12 mouse cellular contexts compared by ENCODE assay signal in the genomic region with DNA sequence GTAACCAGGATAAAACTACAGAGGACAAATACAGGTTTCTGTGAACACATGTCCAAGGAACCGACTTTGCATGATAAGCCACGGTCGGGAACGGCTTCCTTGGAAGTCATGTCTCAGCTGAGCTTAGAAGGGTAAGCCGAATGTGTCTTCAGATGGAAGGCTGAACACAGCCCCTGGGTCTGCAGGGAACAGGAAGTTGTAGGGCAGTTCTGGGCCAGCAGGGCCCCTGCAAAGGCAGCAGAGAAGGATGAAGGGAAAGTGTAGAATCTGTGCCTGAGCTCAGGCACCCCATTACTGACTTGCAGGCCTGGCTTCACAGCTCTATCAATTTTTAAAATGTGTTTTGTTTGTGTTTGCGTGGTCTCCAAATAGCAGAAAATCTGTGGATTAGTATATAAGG. TPM values are rescaled to one million over a fixed set of nuclear protein-coding genes. Genes with fewer than 3 reads are reported as not detected.
DNase-seq lines count a peak whose midpoint lies in the region; ATAC-seq lines count a peak whose summit lies in the region.
"Had no signal": no experiment of that assay in that cellular context is flagged by ENCODE, and none has a peak within 500 bp of the region (broad histone marks: within the 10 kb centered on the region; RNA-seq: fewer than 3 reads in every experiment).

No protein-coding gene starts in this region.

- H3K9me3 ChIP-seq in heart, embryonic 13.5 days: no peaks in the 10 kb centered on the region
- no peaks in the 10 kb centered on the region for H3K9me3 ChIP-seq in neural tube, embryonic 13.5 days
- H3K9me3 ChIP-seq in limb, embryonic 12.5 days: no peaks in the 10 kb centered on the region

- no peak overlapping the region for H3K9ac ChIP-seq in heart, embryonic 13.5 days
- no peak overlapping the region for H3K9ac ChIP-seq in neural tube, embryonic 13.5 days
- no peak overlapping the region for H3K9ac ChIP-seq in limb, embryonic 12.5 days (replicated peaks)

- H3K36me3 ChIP-seq in heart, embryonic 13.5 days: no peaks in the 10 kb centered on the region
- no peaks in the 10 kb centered on the region for H3K36me3 ChIP-seq in neural tube, embryonic 13.5 days
- no peaks in the 10 kb centered on the region for H3K36me3 ChIP-seq in limb, embryonic 12.5 days

- DNase-seq in heart, adult 9 months (ENCODE audit: low spot score in 2 of 2): no peak
- DNase-seq in neural tube, embryonic 10.5 days (ENCODE audit: extremely low spot score, low spot score): no peak
- DNase-seq in thymus, postnatal 25 days: peak; percentile 55
- no peak for DNase-seq in cerebellum, postnatal 36 days
- DNase-seq: cerebellum, adult 18-20 months had no signal

- no peak overlapping the region for H3K4me2 ChIP-seq in heart, embryonic 13.5 days
- H3K4me2 ChIP-seq in neural tube, embryonic 13.5 days: no peak overlapping the region
- H3K4me2 ChIP-seq in limb, embryonic 12.5 days: no peak overlapping the region

- no peaks in the 10 kb centered on the region for H3K27me3 ChIP-seq in heart, embryonic 13.5 days (replicated peaks)
- H3K27me3 ChIP-seq in neural tube, embryonic 13.5 days: no peaks in the 10 kb centered on the region
- H3K27me3 ChIP-seq in limb, embryonic 12.5 days: no peaks in the 10 kb centered on the region

- ATAC-seq in heart, embryonic 13.5 days (ENCODE audit: extremely low read depth, insufficient number of reproducible peaks, low FRiP score, low TSS enrichment): no peak
- ATAC-seq in neural tube, embryonic 13.5 days (ENCODE audit: low read depth): no peak
- ATAC-seq in limb, embryonic 12.5 days (ENCODE audit: insufficient number of reproducible peaks, insufficient read depth, low FRiP score, low TSS enrichment, low read depth): no peak
- ATAC-seq in megakaryocyte, adult 5-6 weeks (ENCODE audit: poor library complexity, severe bottlenecking): no peak

- H3K4me3 ChIP-seq in heart, embryonic 13.5 days: no peak overlapping the region
- H3K4me3 ChIP-seq in neural tube, embryonic 13.5 days: no peak overlapping the region
- no peak overlapping the region for H3K4me3 ChIP-seq in limb, embryonic 12.5 days (replicated peaks)
- H3K4me3 ChIP-seq: left cerebral cortex, adult 2 months had no signal

- H3K4me1 ChIP-seq in heart, embryonic 13.5 days: peaks cover 58% of the 10 kb centered on the region
- peaks cover 27% of the 10 kb centered on the region for H3K4me1 ChIP-seq in neural tube, embryonic 13.5 days (replicated peaks)
- peaks cover 31% of the 10 kb centered on the region for H3K4me1 ChIP-seq in limb, embryonic 12.5 days (replicated peaks)

- WGBS in heart, embryonic 13.5 days: 61% methylated on average over 6 of the region's 6 CpGs
- 87% methylated on average over 6 of the region's 6 CpGs for WGBS in neural tube, embryonic 13.5 days
- 83% methylated on average over 6 of the region's 6 CpGs for WGBS in limb, embryonic 12.5 days

- H3K27ac ChIP-seq in heart, embryonic 13.5 days (replicated peaks): peak overlapping the region; percentile 73
- H3K27ac ChIP-seq in neural tube, embryonic 13.5 days (replicated peaks): peak overlapping the region; percentile 20; the same call in 1 of the 2 replicates
- peak overlapping the region; percentile 62 for H3K27ac ChIP-seq in limb, embryonic 12.5 days
- H3K27ac ChIP-seq: macrophage had no signal

RNA-seq across cellular contexts. Expression of gene Gm17571, which starts 22.2 kb away (rescaled TPM):
- polyA plus RNA-seq in heart, embryonic 13.5 days (2015; fragmentation: Nextera tagmentation; extraction: Ambion mirVana): not detected in 2 replicates
- polyA plus RNA-seq in neural tube, embryonic 13.5 days (2015; fragmentation: Nextera tagmentation; extraction: Ambion mirVana): not detected in 2 replicates
- not detected in 2 replicates for polyA plus RNA-seq in limb, embryonic 12.5 days (2016; fragmentation: Nextera tagmentation; extraction: Ambion mirVana)
- total RNA-seq in megakaryocyte, adult 5-6 weeks (2015): not detected in 2 replicates
- not detected in 2 replicates for total RNA-seq in megakaryocyte, adult 5-6 weeks (2017)
- total RNA-seq: heart, adult 18-20 months; left cerebral cortex, adult 2 months had no signal
- polyA plus RNA-seq: macrophage had no signal

Comparison
In these comparisons a context has a peak if more than half of its experiments do, and no peak if none do; other contexts are left out.
1. H3K27ac ChIP-seq: peak in every context shown above with its lines; median percentile 73 in heart, embryonic 13.5 days; 62 in limb, embryonic 12.5 days; 20 in neural tube, embryonic 13.5 days.